ENCODE assay signal across 8 mouse cellular contexts in the genomic region with DNA sequence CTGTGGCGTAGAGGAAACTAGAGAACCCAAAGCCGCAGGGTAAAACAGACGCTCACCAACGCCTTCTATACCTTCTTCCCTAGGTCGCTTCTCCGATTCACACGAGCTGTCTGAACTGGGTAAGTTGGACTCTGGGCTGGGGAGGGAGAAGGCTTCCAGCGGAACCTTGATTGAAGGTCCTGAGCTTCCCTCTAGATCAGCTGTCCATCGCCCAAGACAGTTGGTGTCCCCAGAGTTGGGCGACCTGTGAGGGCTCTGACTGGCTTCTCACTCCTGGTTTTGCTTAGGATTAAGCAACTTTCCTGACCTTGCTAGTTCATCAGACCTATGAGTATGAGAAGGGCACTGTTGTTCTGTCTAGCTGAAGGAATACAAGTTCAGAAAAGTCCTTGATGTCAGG. TPM values are rescaled to one million over a fixed set of nuclear protein-coding genes. Genes with fewer than 3 reads are reported as not detected.
DNase-seq lines count a peak whose midpoint lies in the region; ATAC-seq and TF ChIP-seq lines count a peak whose summit lies in the region.

No protein-coding gene starts in this region.

- WGBS in heart, embryonic 16.5 days = 8% methylated on average over 10 of the region's 10 CpGs
- 12% methylated on average over 10 of the region's 10 CpGs for WGBS in forebrain, postnatal 0 days
- 14% methylated on average over 10 of the region's 10 CpGs for WGBS in midbrain, embryonic 11.5 days

- ATAC-seq in heart, embryonic 16.5 days (replicated peaks; ENCODE audit: extremely low read depth, insufficient read depth, low FRiP score) = no peak
- ATAC-seq in forebrain, postnatal 0 days = no peak
- no peak for ATAC-seq in midbrain, embryonic 11.5 days (ENCODE audit: low FRiP score)
- ATAC-seq in monocyte, adult 5-6 weeks (replicated peaks; ENCODE audit: insufficient number of reproducible peaks, low FRiP score, low TSS enrichment, poor library complexity, severe bottlenecking) = no peak

- TF ChIP-seq POLR2A in MEL (IDR thresholded peaks at IDR 0.05; ENCODE audit: control insufficient read depth in 1 of 2, insufficient read depth in 1 of 2, low read depth in 1 of 2, low read length in 2 of 2, poor library complexity in 1 of 2) = no peak

- H3K27ac ChIP-seq in heart, embryonic 16.5 days (ENCODE audit: low read length) = peak overlapping the region; percentile 73
- H3K27ac ChIP-seq in MEL (ENCODE audit: control insufficient read depth, low read depth, low read length) = peak overlapping the region; percentile 37; the same call in 1 of the 2 replicates
- H3K27ac ChIP-seq in forebrain, postnatal 0 days (ENCODE audit: low read depth, low read length) = peak overlapping the region; percentile 80
- H3K27ac ChIP-seq in midbrain, embryonic 11.5 days (ENCODE audit: low read depth, low read length) = peak overlapping the region; percentile 90

- no peak for TF ChIP-seq CTCF in MEL (IDR thresholded peaks at IDR 0.05 in 2 of 3, conservative IDR thresholded peaks at IDR 0.05 in 1 of 3; ENCODE audit: control insufficient read depth in 1 of 3, insufficient read depth in 1 of 3, low read depth in 2 of 3, low read length in 3 of 3, poor library complexity in 1 of 3, severe bottlenecking in 1 of 3)
- no peak for TF ChIP-seq CTCF in forebrain, postnatal 0 days (IDR thresholded peaks at IDR 0.05; ENCODE audit: low read depth)

- H3K9me3 ChIP-seq in heart, embryonic 16.5 days (replicated peaks; ENCODE audit: control insufficient read depth, low read length) = no peaks in the 10 kb centered on the region
- H3K9me3 ChIP-seq in MEL (replicated peaks; ENCODE audit: insufficient read depth, low read length) = no peaks in the 10 kb centered on the region
- no peaks in the 10 kb centered on the region for H3K9me3 ChIP-seq in forebrain, postnatal 0 days (ENCODE audit: low read length)
- no peaks in the 10 kb centered on the region for H3K9me3 ChIP-seq in midbrain, embryonic 11.5 days (ENCODE audit: control insufficient read depth, low read length)

- peaks cover 19% of the 10 kb centered on the region for H3K4me1 ChIP-seq in heart, embryonic 16.5 days (ENCODE audit: control insufficient read depth, insufficient read depth, low read length)
- H3K4me1 ChIP-seq in MEL (ENCODE audit: control insufficient read depth in 1 of 2, insufficient read depth in 2 of 2, low read length in 2 of 2) = peaks cover 0 to 12% of the 10 kb centered on the region in 2 experiments; a peak in 2 of 4 replicates
- H3K4me1 ChIP-seq in forebrain, postnatal 0 days (ENCODE audit: insufficient read depth) = peaks cover 23% of the 10 kb centered on the region
- H3K4me1 ChIP-seq in midbrain, embryonic 11.5 days (ENCODE audit: control insufficient read depth, insufficient read depth, low read length) = peaks cover 39% of the 10 kb centered on the region

- peak overlapping the region; percentile 94 for H3K4me2 ChIP-seq in heart, embryonic 16.5 days (ENCODE audit: low read depth, low read length)
- peak overlapping the region; percentile 93 for H3K4me2 ChIP-seq in forebrain, postnatal 0 days (ENCODE audit: low read depth)
- H3K4me2 ChIP-seq in midbrain, embryonic 11.5 days = peak overlapping the region; percentile 96

- DNase-seq in heart, postnatal 25 days (ENCODE audit: low spot score) = no peak
- DNase-seq in MEL (ENCODE audit: low read depth, low spot score) = peak; percentile 44
- DNase-seq in forebrain, postnatal 0 days = no peak
- no peak for DNase-seq in midbrain, embryonic 11.5 days (ENCODE audit: low spot score, missing footprints)
- no peak for DNase-seq in ovary, postnatal 10 days (ENCODE audit: low spot score)
- no peak for DNase-seq in spleen, adult 12 weeks (ENCODE audit: low spot score)

- peak overlapping the region; percentile 89 for H3K9ac ChIP-seq in heart, embryonic 16.5 days (ENCODE audit: low read length)
- H3K9ac ChIP-seq in MEL (ENCODE audit: control insufficient read depth, low read depth, low read length, poor library complexity, severe bottlenecking) = peak overlapping the region; percentile 77
- H3K9ac ChIP-seq in forebrain, postnatal 0 days = peak overlapping the region; percentile 75
- peak overlapping the region; percentile 70 for H3K9ac ChIP-seq in midbrain, embryonic 11.5 days (ENCODE audit: low read length)

- peaks cover 7% of the 10 kb centered on the region; the same call in 1 of the 2 replicates for H3K36me3 ChIP-seq in heart, embryonic 16.5 days (ENCODE audit: control insufficient read depth, insufficient read depth)
- no peaks in the 10 kb centered on the region for H3K36me3 ChIP-seq in MEL (ENCODE audit: control insufficient read depth in 1 of 2, insufficient read depth in 2 of 2, low read length in 2 of 2)
- peaks cover 31% of the 10 kb centered on the region for H3K36me3 ChIP-seq in forebrain, postnatal 0 days (ENCODE audit: insufficient read depth)
- 0 out of 2 replicates have a peak, but pooled peaks cover 4% of the 10 kb centered on the region for H3K36me3 ChIP-seq in midbrain, embryonic 11.5 days (ENCODE audit: control insufficient read depth, insufficient read depth, low read length)

- peaks cover 16% of the 10 kb centered on the region for H3K27me3 ChIP-seq in heart, embryonic 16.5 days (ENCODE audit: control insufficient read depth, insufficient read depth, low read length)
- no peaks in the 10 kb centered on the region for H3K27me3 ChIP-seq in MEL (ENCODE audit: control insufficient read depth in 1 of 2, insufficient read depth in 2 of 2, low read length in 2 of 2)
- H3K27me3 ChIP-seq in forebrain, postnatal 0 days (ENCODE audit: insufficient read depth, low read length) = no peaks in the 10 kb centered on the region; the same call in 1 of the 2 replicates
- 0 out of 2 replicates have a peak, but pooled peaks cover 3% of the 10 kb centered on the region for H3K27me3 ChIP-seq in midbrain, embryonic 11.5 days (ENCODE audit: control insufficient read depth, insufficient read depth, low read length)

- peak overlapping the region; percentile 96 for H3K4me3 ChIP-seq in heart, embryonic 16.5 days (ENCODE audit: low read length)
- H3K4me3 ChIP-seq in MEL (ENCODE audit: control insufficient read depth in 1 of 2, insufficient read depth in 1 of 2, low read depth in 2 of 2, low read length in 2 of 2) = peak overlapping the region; percentile 72 to 84
- peak overlapping the region; percentile 70 for H3K4me3 ChIP-seq in forebrain, postnatal 0 days (ENCODE audit: low read depth, low read length)
- H3K4me3 ChIP-seq in midbrain, embryonic 11.5 days (ENCODE audit: low read depth, low read length) = peak overlapping the region; percentile 67

- intact Hi-C loops in heart, postnatal 25 days (cut with DNase I) = loop anchor here (5.0 kb wide), 1 partner anchor 47 kb away; no protein-coding TSS in a partner anchor

- peaks cover 5% of the 10 kb centered on the region for H3K79me2 ChIP-seq in MEL (ENCODE audit: control insufficient read depth, insufficient read depth, low read length, poor library complexity)

- no peak for TF ChIP-seq EP300 in MEL (IDR thresholded peaks at IDR 0.05; ENCODE audit: low read depth in 1 of 2, low read length in 2 of 2)

- TF ChIP-seq RAD21 in MEL (IDR thresholded peaks at IDR 0.05; ENCODE audit: low read depth, low read length) = no peak

RNA-seq across cellular contexts. Expression of a gene that starts 1.1 kb away (rescaled TPM):
- polyA plus RNA-seq in heart, embryonic 16.5 days (2015; fragmentation: Nextera tagmentation; extraction: Ambion mirVana) = 1.7 and 2.0 TPM in 2 replicates
- under 1 TPM in 1 of 2 experiments, not detected in 1; 0.67 TPM for total RNA-seq in heart, postnatal 25 days (2021)
- total RNA-seq in MEL (2012; rRNA removed) = not detected in 2 replicates
- polyA plus RNA-seq in MEL (2012; ENCODE audit: insufficient read depth in 1 of 2, insufficient read length in 2 of 2, low read depth in 1 of 2, low replicate concordance in 2 of 2, missing spikeins in 1 of 2) = under 1 TPM in 1 of 2 experiments, not detected in 1; 0.03 TPM
- total RNA-seq in forebrain, postnatal 0 days (2014; rRNA removed) = 0.10 and 1.8 TPM in 2 replicates
- 1.1 and 1.5 TPM in 2 replicates for polyA plus RNA-seq in forebrain, postnatal 0 days (2015; fragmentation: Nextera tagmentation; extraction: Ambion mirVana)
- polyA plus RNA-seq in midbrain, embryonic 11.5 days (2014; fragmentation: Nextera tagmentation; extraction: Ambion mirVana) = 8.9 and 10.6 TPM in 2 replicates
- total RNA-seq in monocyte, adult 5-6 weeks (2017) = not detected in 3 replicates

RNA-seq across cellular contexts. Expression of a gene that starts 1.3 kb away (rescaled TPM):
- polyA plus RNA-seq in heart, embryonic 16.5 days (2015; fragmentation: Nextera tagmentation; extraction: Ambion mirVana) = 20.1 and 20.7 TPM in 2 replicates
- total RNA-seq in heart, postnatal 25 days (2021) = 10 to 100 TPM; 19.4 to 24.5 TPM
- 40.9 and 41.9 TPM in 2 replicates for total RNA-seq in MEL (2012; rRNA removed)
- polyA plus RNA-seq in MEL (2012; ENCODE audit: insufficient read depth in 1 of 2, insufficient read length in 2 of 2, low read depth in 1 of 2, low replicate concordance in 2 of 2, missing spikeins in 1 of 2) = 10 to 100 TPM in 1 of 2 experiments, not detected in 1; 52.5 TPM
- 33.5 and 41.1 TPM in 2 replicates for total RNA-seq in forebrain, postnatal 0 days (2014; rRNA removed)
- 53.2 and 53.7 TPM in 2 replicates for polyA plus RNA-seq in forebrain, postnatal 0 days (2015; fragmentation: Nextera tagmentation; extraction: Ambion mirVana)
- polyA plus RNA-seq in midbrain, embryonic 11.5 days (2014; fragmentation: Nextera tagmentation; extraction: Ambion mirVana) = 17.7 and 20.0 TPM in 2 replicates
- 17.0 to 22.6 TPM (median 20.1 TPM) in 3 replicates for total RNA-seq in monocyte, adult 5-6 weeks (2017)

RNA-seq across cellular contexts. Expression of a gene that starts 6.5 kb away (rescaled TPM):
- 1.8 and 2.6 TPM in 2 replicates for polyA plus RNA-seq in heart, embryonic 16.5 days (2015; fragmentation: Nextera tagmentation; extraction: Ambion mirVana)
- 1 to 10 TPM; 1.5 to 2.1 TPM for total RNA-seq in heart, postnatal 25 days (2021)
- total RNA-seq in MEL (2012; rRNA removed) = 0.65 and 0.98 TPM in 2 replicates
- 1 to 10 TPM in 1 of 2 experiments, not detected in 1; 3.2 TPM for polyA plus RNA-seq in MEL (2012; ENCODE audit: insufficient read depth in 1 of 2, insufficient read length in 2 of 2, low read depth in 1 of 2, low replicate concordance in 2 of 2, missing spikeins in 1 of 2)
- 2.3 and 2.6 TPM in 2 replicates for total RNA-seq in forebrain, postnatal 0 days (2014; rRNA removed)
- polyA plus RNA-seq in forebrain, postnatal 0 days (2015; fragmentation: Nextera tagmentation; extraction: Ambion mirVana) = 2.4 and 3.1 TPM in 2 replicates
- polyA plus RNA-seq in midbrain, embryonic 11.5 days (2014; fragmentation: Nextera tagmentation; extraction: Ambion mirVana) = 1.5 and 2.0 TPM in 2 replicates
- total RNA-seq in monocyte, adult 5-6 weeks (2017) = 1.6 to 6.7 TPM (median 4.8 TPM) in 3 replicates

RNA-seq across cellular contexts. Expression of a gene that starts 25.3 kb away (rescaled TPM):
- polyA plus RNA-seq in heart, embryonic 16.5 days (2015; fragmentation: Nextera tagmentation; extraction: Ambion mirVana) = 5.7 TPM in 2 replicates
- 1 to 10 TPM; 4.7 to 5.7 TPM for total RNA-seq in heart, postnatal 25 days (2021)
- 1.5 and 2.5 TPM in 2 replicates for total RNA-seq in MEL (2012; rRNA removed)
- polyA plus RNA-seq in MEL (2012; ENCODE audit: insufficient read depth in 1 of 2, insufficient read length in 2 of 2, low read depth in 1 of 2, low replicate concordance in 2 of 2, missing spikeins in 1 of 2) = 1 to 10 TPM in 1 of 2 experiments, not detected in 1; 3.8 TPM
- total RNA-seq in forebrain, postnatal 0 days (2014; rRNA removed) = 223 and 225 TPM in 2 replicates
- 129 and 150 TPM in 2 replicates for polyA plus RNA-seq in forebrain, postnatal 0 days (2015; fragmentation: Nextera tagmentation; extraction: Ambion mirVana)
- 34.5 and 37.1 TPM in 2 replicates for polyA plus RNA-seq in midbrain, embryonic 11.5 days (2014; fragmentation: Nextera tagmentation; extraction: Ambion mirVana)
- total RNA-seq in monocyte, adult 5-6 weeks (2017) = not detected in 3 replicates

RNA-seq across cellular contexts. Expression of a gene that starts 58.1 kb away (rescaled TPM):
- polyA plus RNA-seq in heart, embryonic 16.5 days (2015; fragmentation: Nextera tagmentation; extraction: Ambion mirVana) = 18.4 and 18.6 TPM in 2 replicates
- total RNA-seq in heart, postnatal 25 days (2021) = 10 to 100 TPM; 14.2 to 25.9 TPM
- total RNA-seq in MEL (2012; rRNA removed) = 13.3 and 16.4 TPM in 2 replicates
- polyA plus RNA-seq in MEL (2012; ENCODE audit: insufficient read depth in 1 of 2, insufficient read length in 2 of 2, low read depth in 1 of 2, low replicate concordance in 2 of 2, missing spikeins in 1 of 2) = 10 to 100 TPM in 1 of 2 experiments, not detected in 1; 36.2 TPM
- total RNA-seq in forebrain, postnatal 0 days (2014; rRNA removed) = 26.5 and 36.7 TPM in 2 replicates
- 28.5 and 43.2 TPM in 2 replicates for polyA plus RNA-seq in forebrain, postnatal 0 days (2015; fragmentation: Nextera tagmentation; extraction: Ambion mirVana)
- 20.5 and 21.9 TPM in 2 replicates for polyA plus RNA-seq in midbrain, embryonic 11.5 days (2014; fragmentation: Nextera tagmentation; extraction: Ambion mirVana)
- total RNA-seq in monocyte, adult 5-6 weeks (2017) = 4.2 to 10.6 TPM (median 7.3 TPM) in 3 replicates

Comparison
In these comparisons a context has a peak if more than half of its experiments do, and no peak if none do; other contexts are left out.
1. H3K27ac ChIP-seq: peak in every context shown above with its lines; median percentile 90 in midbrain, embryonic 11.5 days; 80 in forebrain, postnatal 0 days; 73 in heart, embryonic 16.5 days; 37 in MEL.